Mouse (Mus musculus) olfactory bulb, adult 2 months (tissue): ENCODE data around the gene Aqp2. TPM values are rescaled to one million over a fixed set of nuclear protein-coding genes. Genes with fewer than 3 reads are reported as not detected.

Experiments
- H3K27ac ChIP-seq: fragments of 200-500 bp; 2 replicates; pipeline ENCODE4 v1.5.1; 2012; ENCODE audit warnings: low read depth, low read length; ENCODE audit not compliant: insufficient read depth
- H3K4me1 ChIP-seq: fragments of 200-500 bp; 2 replicates; pipeline ENCODE4 v1.6.1; 2012; ENCODE audit warnings: low read length; ENCODE audit not compliant: control insufficient read depth, insufficient read depth
- H3K4me3 ChIP-seq: fragments of 200-500 bp; 2 replicates; pipeline ENCODE4 v1.5.1; 2012; ENCODE audit warnings: mild to moderate bottlenecking, low read depth, low read length, moderate library complexity; ENCODE audit not compliant: insufficient read depth
- CTCF ChIP-seq: fragments of 200-500 bp; IDR thresholded peaks from 2 replicates; pipeline ENCODE4 v1.5.1; 2012; ENCODE audit warnings: low read depth, mild to moderate bottlenecking, low read length, moderate library complexity; ENCODE audit not compliant: insufficient read depth
- POLR2A ChIP-seq: fragments of 200-500 bp; IDR thresholded peaks from 2 replicates; pipeline ENCODE4 v1.6.1; 2012; ENCODE audit warnings: mild to moderate bottlenecking, low read depth, low read length, moderate library complexity; ENCODE audit not compliant: insufficient read depth
- WGBS: fragments of 180-500 bp; shearing (Covaris S2); methylation state at CpG from one replicate; pipeline ENCODE4 v1.1.7; 2018; 5-methylcytosine and 5-hydroxymethylcytosine counted together
- polyA plus RNA-seq: library from polyadenylated mRNA; stranded (reverse); fragments of >200 nt; gene quantifications from 2 replicates; pipeline ENCODE4 v1.2.4, GENCODE M21; 2012; ENCODE audit warnings: low replicate concordance; ENCODE audit not compliant: missing spikeins, insufficient read depth, insufficient read length

Gene Aqp2
- polyA plus RNA-seq, 1 experiment = not detected

- TF ChIP-seq POLR2A (no peak), CTCF (no peak)
- peaks cover 17% of the 10 kb centered on the region for H3K4me1 ChIP-seq
- 96% methylated on average over 3 of the region's 3 CpGs for WGBS
These were observed 7.7 kb downstream of the Aqp2 start for GRCm38 (mm10) chr15:99586525-99586924.

GRCm38 (mm10) chr15:99589237-99589636, 10.4 kb downstream of the Aqp2 start:
- H3K27ac ChIP-seq = no peak overlapping the region
- no peak overlapping the region for H3K4me3 ChIP-seq
- TF ChIP-seq POLR2A (no peak), CTCF (no peak)
- 62% methylated on average over 9 of the region's 9 CpGs for WGBS
- peaks cover 11% of the 10 kb centered on the region for H3K4me1 ChIP-seq

More at GRCm38 (mm10) chr15:99586525-99586924, 7.7 kb downstream of the Aqp2 start:
- Histone ChIP-seq H3K4me3 (no peak overlapping the region), H3K27ac (no peak overlapping the region)

- H3K27ac ChIP-seq = no peak overlapping the region
- WGBS = 53% methylated on average over 7 of the region's 7 CpGs
- no peak for TF ChIP-seq POLR2A
- no peak for TF ChIP-seq CTCF
- H3K4me1 ChIP-seq = peaks cover 9% of the 10 kb centered on the region
- no peak overlapping the region for H3K4me3 ChIP-seq
These were observed 10.8 kb downstream of the Aqp2 start for GRCm38 (mm10) chr15:99589704-99590103.

- TF ChIP-seq POLR2A = no peak
- TF ChIP-seq CTCF = no peak
- 2% methylated on average over 72 of the region's 83 CpGs for WGBS
- peak within 1 kb of the TSS; percentile 35 for H3K4me3 ChIP-seq
- peaks cover 6% of the 10 kb centered on the region; the same call in 1 of the 2 replicates for H3K4me1 ChIP-seq
- H3K27ac ChIP-seq = no peak within 1 kb of the TSS
These were observed 11.7 kb downstream of the Aqp2 start, which contains the start of gene Aqp5 for GRCm38 (mm10) chr15:99590429-99591084. Gene Aqp5 (plus strand): TSS chr15:99590782.

- TF ChIP-seq CTCF (no peak), POLR2A (no peak)
- H3K4me1 ChIP-seq = peaks cover 12% of the 10 kb centered on the region
- WGBS = 64% methylated on average over 8 of the region's 8 CpGs
- H3K27ac ChIP-seq = no peak overlapping the region
- no peak overlapping the region for H3K4me3 ChIP-seq
These were observed 13.3 kb downstream of the Aqp2 start for GRCm38 (mm10) chr15:99592177-99592576.

GRCm38 (mm10) chr15:99592877-99593276, 14.0 kb downstream of the Aqp2 start:
- H3K4me3 ChIP-seq = no peak overlapping the region
- WGBS = 90% methylated on average over 5 of the region's 5 CpGs
- H3K4me1 ChIP-seq = peaks cover 12% of the 10 kb centered on the region
- no peak for TF ChIP-seq CTCF
- TF ChIP-seq POLR2A = no peak
- no peak overlapping the region for H3K27ac ChIP-seq

- H3K4me3 ChIP-seq = no peak overlapping the region
- 85% methylated on average over 10 of the region's 10 CpGs for WGBS
- H3K27ac ChIP-seq = no peak overlapping the region
- H3K4me1 ChIP-seq = peaks cover 21% of the 10 kb centered on the region
- TF ChIP-seq POLR2A (no peak), CTCF (no peak)
These were observed 16.1 kb downstream of the Aqp2 start for GRCm38 (mm10) chr15:99594951-99595350.

GRCm38 (mm10) chr15:99596056-99596687, 17.3 kb downstream of the Aqp2 start:
- Histone ChIP-seq H3K4me3 (no peak overlapping the region), H3K4me1 (peaks cover 23% of the 10 kb centered on the region), H3K27ac (no peak overlapping the region)
- TF ChIP-seq CTCF = peak; percentile 91
- no peak for TF ChIP-seq POLR2A
- WGBS = 0% methylated on average over 7 of the region's 7 CpGs

GRCm38 (mm10) chr15:99596841-99597240, 18.0 kb downstream of the Aqp2 start:
- WGBS = 59% methylated on average over 7 of the region's 7 CpGs
- H3K4me3 ChIP-seq = no peak overlapping the region
- H3K27ac ChIP-seq = no peak overlapping the region
- TF ChIP-seq POLR2A (no peak), CTCF (no peak)
- H3K4me1 ChIP-seq = peaks cover 29% of the 10 kb centered on the region
